Mouse (Mus musculus) liver, embryonic 11.5 days (tissue): Measurements from ENCODE around the gene Rpl41. TPM values are rescaled to one million over a fixed set of nuclear protein-coding genes. Genes with fewer than 3 reads are reported as not detected.
"Not testable (repeated sequence)": the region's sequence is repeated elsewhere in the genome, so short reads cannot be mapped to it uniquely, and the experiment has no call there.

ENCODE experiments used
- ATAC-seq: fragments of 200-750 bp; cut with Nextera tagmentation; replicated peaks from 2 replicates; pipeline ENCODE4 v1.8.0; 2017; ENCODE audit warnings: moderate number of reproducible peaks, mild to moderate bottlenecking, moderate TSS enrichment, moderate library complexity; ENCODE audit not compliant: low FRiP score
- DNase-seq: peaks from one replicate; pipeline ENCODE4 v3.0.0-alpha.2; 2017; ENCODE audit warnings: low spot score
- H3K27ac ChIP-seq: fragments of 300-500 bp; sonication (generic); 2 replicates; pipeline ENCODE4 v1.5.1; 2014; ENCODE audit warnings: mild to moderate bottlenecking, low read depth, low read length, control low read depth
- H3K27me3 ChIP-seq: fragments of 300-500 bp; sonication (generic); replicated peaks from 2 replicates; pipeline ENCODE4 v1.6.1; 2014; ENCODE audit warnings: low read length, mixed read lengths; ENCODE audit not compliant: control insufficient read depth, insufficient read depth
- H3K36me3 ChIP-seq: fragments of 300-500 bp; sonication (generic); 2 replicates; pipeline ENCODE4 v1.6.1; 2014; ENCODE audit warnings: mild to moderate bottlenecking, low read length, moderate library complexity, mixed read lengths; ENCODE audit not compliant: control insufficient read depth, insufficient read depth
- H3K4me1 ChIP-seq: fragments of 300-500 bp; sonication (generic); replicated peaks from 2 replicates; pipeline ENCODE4 v1.6.1; 2014; ENCODE audit warnings: low read length, mixed read lengths; ENCODE audit not compliant: control insufficient read depth, insufficient read depth
- H3K4me2 ChIP-seq: fragments of 300-500 bp; sonication (generic); 2 replicates; pipeline ENCODE4 v1.6.1; 2014; ENCODE audit warnings: mild to moderate bottlenecking, control low read depth, moderate library complexity
- H3K4me3 ChIP-seq: fragments of 300-500 bp; sonication (generic); 2 replicates; pipeline ENCODE4 v1.5.1; 2014; ENCODE audit warnings: low read depth, low read length, control low read depth
- H3K9ac ChIP-seq: fragments of 300-500 bp; sonication (generic); 2 replicates; pipeline ENCODE4 v1.6.1; 2014; ENCODE audit warnings: low read depth, low read length, control low read depth
- H3K9me3 ChIP-seq: fragments of 300-500 bp; sonication (generic); 2 replicates; pipeline ENCODE4 v1.6.1; 2016; ENCODE audit warnings: low read length, inconsistent platforms, mixed read lengths; ENCODE audit not compliant: control insufficient read depth
- WGBS: fragments of 180-500 bp; shearing (Covaris S2); extraction: QIAGEN DNeasy Blood & Tissue Kit; methylation state at CpG from one replicate; pipeline ENCODE4 v1.1.7; 2014; 5-methylcytosine and 5-hydroxymethylcytosine counted together
- polyA plus RNA-seq: library from polyadenylated mRNA; unstranded; fragments of >200 nt; fragmentation: Nextera tagmentation; extraction: Ambion mirVana; gene quantifications from 2 replicates; pipeline ENCODE4 v1.2.1, GENCODE M21; 2014

Rpl41 gene
- polyA plus RNA-seq, 1 experiment from 2014 or later = 3,859 TPM

DNA sequence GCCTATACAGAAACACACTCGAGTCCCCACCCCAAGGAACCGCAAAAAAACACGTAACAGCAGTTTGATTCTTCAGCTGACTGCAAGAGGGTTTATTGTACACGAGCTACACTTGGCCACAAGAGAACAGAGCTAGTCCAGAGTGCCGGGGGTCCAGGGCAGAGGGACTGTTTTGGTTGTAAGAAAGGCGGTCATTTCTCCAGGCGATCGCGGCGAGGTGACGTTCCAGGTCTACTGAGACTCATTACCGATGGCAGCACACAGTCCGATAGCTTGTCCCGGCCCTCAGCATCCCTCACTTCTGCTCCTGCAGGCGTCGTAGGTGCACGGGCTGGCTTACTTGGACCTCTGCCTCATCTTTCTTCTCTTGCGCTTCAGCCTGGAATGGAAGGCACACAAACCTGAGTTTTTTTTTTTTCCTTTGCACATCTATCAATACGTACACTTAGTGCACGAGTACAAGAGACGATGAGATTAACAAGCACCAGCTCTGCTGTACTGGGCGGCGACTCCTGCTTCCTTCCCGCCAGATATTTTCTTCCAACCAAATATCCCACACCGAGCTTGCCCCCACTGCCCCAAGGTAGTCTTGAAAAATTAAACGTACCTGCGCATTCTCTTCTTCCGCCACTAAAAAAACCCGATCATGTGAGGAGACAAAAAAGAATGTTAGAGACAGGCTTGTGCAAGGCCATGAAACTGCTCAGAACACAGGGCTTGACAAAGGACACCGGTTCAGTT lies 884 bp downstream of the Rpl41 start:
- H3K27me3 ChIP-seq, H3K9me3 ChIP-seq, H3K4me1 ChIP-seq, DNase-seq, ATAC-seq: not testable (repeated sequence)
- Histone ChIP-seq H3K4me2 (peak overlapping the region; percentile 78), H3K9ac (peak overlapping the region; percentile 83), H3K4me3 (peak overlapping the region; percentile 68), H3K36me3 (peaks cover 16% of the 10 kb centered on the region), H3K27ac (peak overlapping the region; percentile 83)
- WGBS = under 1% methylated on average over 28 of the region's 30 CpGs

DNA sequence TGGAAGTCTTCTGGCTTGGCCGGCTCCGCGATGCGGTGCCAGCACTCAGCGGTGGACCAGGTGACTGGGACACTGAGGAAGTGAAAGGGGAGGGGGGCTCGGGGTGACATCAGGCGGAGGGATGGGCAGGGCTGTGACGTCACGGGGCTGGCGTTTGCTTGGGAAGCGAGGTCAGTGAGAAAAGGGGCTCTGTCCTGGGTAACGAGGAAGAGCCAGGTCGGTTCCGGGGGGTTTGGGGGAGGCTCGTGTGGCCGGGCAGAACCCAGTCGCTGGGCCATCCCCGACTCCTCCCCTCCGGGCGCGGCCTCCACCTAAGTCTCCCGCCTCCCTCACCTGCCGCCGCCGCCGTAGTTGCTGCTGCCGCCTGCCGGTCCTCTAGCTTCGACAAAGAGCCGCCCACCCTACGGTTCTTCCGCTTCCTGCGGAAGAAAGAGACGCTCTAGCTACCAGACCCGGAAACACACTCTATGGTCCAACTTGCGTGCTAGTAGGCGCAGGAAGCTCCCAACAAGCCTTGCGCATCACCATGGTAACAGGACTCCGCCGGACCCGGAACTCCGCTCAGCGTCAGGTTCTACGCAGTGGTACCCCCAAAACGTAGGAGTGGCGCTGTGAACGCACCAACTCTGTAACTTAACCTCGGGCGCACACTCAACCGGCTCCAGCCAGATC lies 1.6 kb downstream of the Rpl41 start, which contains the start of gene Zc3h10:
Gene Zc3h10, minus strand, starts transcription at position 414 of the 672 bp plus-strand sequence.
- Histone ChIP-seq H3K27ac (peak within 1 kb of the TSS; percentile 83), H3K9me3 (no peaks in the 10 kb centered on the region), H3K9ac (peak within 1 kb of the TSS; percentile 83), H3K4me2 (peak within 1 kb of the TSS; percentile 78), H3K4me1 (peaks cover 7% of the 10 kb centered on the region; the same call in 1 of the 2 replicates), H3K4me3 (peak within 1 kb of the TSS; percentile 68), H3K27me3 (no peaks in the 10 kb centered on the region), H3K36me3 (peaks cover 22% of the 10 kb centered on the region)
- under 1% methylated on average over 50 of the region's 50 CpGs for WGBS
- ATAC-seq (peak; percentile 85), DNase-seq (peak; percentile 92)

DNA sequence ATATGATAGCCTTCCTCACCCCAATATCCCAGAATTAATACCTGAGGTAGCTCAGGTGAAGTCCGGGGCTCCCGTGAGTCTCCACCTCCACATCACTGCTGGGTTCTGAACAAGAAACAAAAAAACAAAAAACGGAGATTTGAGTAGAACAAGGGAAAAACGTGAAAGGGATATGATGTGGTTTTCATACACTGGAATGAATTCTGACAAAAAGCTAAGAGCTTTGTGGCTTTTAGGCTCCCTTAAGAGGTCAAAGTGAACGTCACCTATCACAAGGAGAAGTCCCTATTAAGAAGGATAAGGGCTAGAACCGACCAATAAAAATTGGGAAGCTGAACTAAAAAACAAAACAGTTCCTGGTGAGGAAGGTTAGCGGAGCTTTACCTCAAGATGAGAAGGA lies 2.3 kb downstream of the Rpl41 start:
- H3K9me3 ChIP-seq = no peaks in the 10 kb centered on the region
- peak overlapping the region; percentile 77 for H3K9ac ChIP-seq
- H3K4me1 ChIP-seq = peaks cover 7% of the 10 kb centered on the region; the same call in 1 of the 2 replicates
- WGBS = 14% methylated on average over 7 of the region's 7 CpGs
- DNase-seq (no peak), ATAC-seq (no peak)
- H3K27me3 ChIP-seq = no peaks in the 10 kb centered on the region
- H3K4me3 ChIP-seq = peak overlapping the region; percentile 68
- H3K36me3 ChIP-seq = peaks cover 26% of the 10 kb centered on the region
- H3K27ac ChIP-seq = peak overlapping the region; percentile 83
- peak overlapping the region; percentile 78 for H3K4me2 ChIP-seq

DNA sequence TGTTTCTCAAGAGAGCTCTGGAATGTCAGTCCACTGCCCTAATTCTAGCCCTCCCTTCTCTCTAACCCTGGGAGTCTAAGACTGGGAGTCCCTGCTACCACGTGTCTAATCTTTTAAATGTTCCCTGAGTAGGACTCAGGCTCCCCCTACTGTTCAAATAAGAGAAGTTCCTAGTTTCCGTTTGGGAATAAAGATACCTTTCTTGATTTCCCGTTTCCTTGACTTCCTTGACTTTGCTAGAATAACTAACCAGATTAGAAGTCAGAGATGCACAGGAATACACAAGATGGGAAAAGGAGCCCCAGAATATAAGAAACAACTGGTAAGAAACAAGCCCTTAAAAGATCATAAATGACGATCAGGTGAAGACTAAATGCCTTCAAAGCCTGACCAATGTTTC lies 2.7 kb downstream of the Rpl41 start:
- ATAC-seq (no peak), DNase-seq (no peak)
- H3K9ac ChIP-seq = peak overlapping the region; percentile 77

DNA sequence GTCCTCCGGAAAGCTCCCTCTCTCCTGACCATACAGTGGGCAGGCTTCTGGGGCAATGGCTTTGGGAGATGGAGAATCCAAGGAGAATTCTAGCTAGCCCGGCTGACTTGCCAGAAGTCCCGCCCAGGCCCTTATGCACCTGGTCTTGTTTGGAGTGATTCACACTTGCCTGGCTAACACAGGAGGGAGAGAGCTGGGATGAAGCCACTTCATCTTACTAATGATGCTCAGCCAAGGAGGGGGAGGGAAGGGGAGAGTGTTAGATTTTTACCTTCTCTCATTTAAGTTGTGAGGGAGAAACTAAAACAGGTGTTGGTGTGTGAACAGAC lies 3.6 kb downstream of the Rpl41 start:
- H3K27ac ChIP-seq = no peak overlapping the region
- WGBS = 87% methylated on average over 3 of the region's 3 CpGs
- H3K36me3 ChIP-seq = peaks cover 26% of the 10 kb centered on the region
- DNase-seq (no peak), ATAC-seq (no peak)
- H3K4me1 ChIP-seq = peaks cover 7% of the 10 kb centered on the region; the same call in 1 of the 2 replicates
- H3K4me2 ChIP-seq = no peak overlapping the region
- no peaks in the 10 kb centered on the region for H3K9me3 ChIP-seq
- H3K4me3 ChIP-seq = no peak overlapping the region
- no peak overlapping the region for H3K9ac ChIP-seq
- no peaks in the 10 kb centered on the region for H3K27me3 ChIP-seq

More for the DNA sequence above, 2.7 kb downstream of the Rpl41 start:
- H3K4me2 ChIP-seq = peak overlapping the region; percentile 78
- peaks cover 26% of the 10 kb centered on the region for H3K36me3 ChIP-seq
- 10% methylated on average over 4 of the region's 4 CpGs for WGBS
- H3K4me1 ChIP-seq = peaks cover 7% of the 10 kb centered on the region; the same call in 1 of the 2 replicates
- H3K27me3 ChIP-seq = no peaks in the 10 kb centered on the region
- H3K9me3 ChIP-seq = no peaks in the 10 kb centered on the region
- peak overlapping the region; percentile 83; the same call in 1 of the 2 replicates for H3K27ac ChIP-seq
- peak overlapping the region; percentile 68 for H3K4me3 ChIP-seq

DNA sequence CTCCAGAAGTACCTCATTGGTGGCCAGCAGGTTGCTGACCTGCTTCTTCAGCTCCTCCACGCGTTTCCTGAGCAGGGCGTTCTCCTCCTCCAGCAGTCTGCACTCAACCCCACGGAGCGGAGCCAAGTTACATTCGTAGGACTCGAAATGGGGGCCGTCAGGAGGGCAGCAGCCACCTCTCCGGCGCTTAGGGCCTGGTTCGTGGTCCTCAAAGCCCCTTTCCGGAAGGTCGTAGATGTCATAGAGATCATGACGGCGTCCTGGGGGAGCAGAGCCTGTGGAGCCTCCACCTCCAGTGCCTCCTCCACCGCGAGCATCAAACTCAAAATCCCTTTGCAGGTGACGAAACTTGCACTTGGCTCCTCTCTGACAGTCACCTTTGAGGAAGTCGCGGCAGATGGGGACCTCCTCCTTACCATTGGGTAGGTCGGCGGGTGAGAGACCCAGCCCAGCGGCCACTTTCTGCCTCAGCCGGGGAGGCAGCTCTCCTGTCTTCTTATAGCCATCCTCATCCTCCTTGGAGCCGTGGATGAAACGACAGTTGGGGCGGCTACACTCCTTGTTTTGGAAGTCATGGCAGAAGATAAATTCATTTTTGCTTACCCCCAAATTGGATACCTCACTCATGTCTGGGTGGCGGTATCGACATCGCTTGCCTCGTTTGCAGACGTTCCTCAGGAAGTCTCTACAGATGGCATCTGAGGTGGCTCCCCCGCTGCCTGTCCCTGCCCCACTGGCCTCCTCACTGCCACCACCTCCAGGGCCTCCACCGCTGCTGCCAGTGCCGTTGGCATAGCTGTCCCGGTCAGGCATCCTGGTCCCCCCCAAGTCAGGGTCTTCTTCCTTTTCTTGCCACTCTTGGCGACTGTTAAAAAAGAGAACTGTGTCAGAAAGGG lies 4.2 kb downstream of the Rpl41 start:
- no peaks in the 10 kb centered on the region for H3K27me3 ChIP-seq
- 93% methylated on average over 37 of the region's 37 CpGs for WGBS
- no peak overlapping the region for H3K27ac ChIP-seq
- H3K4me1 ChIP-seq = peaks cover 7% of the 10 kb centered on the region; the same call in 1 of the 2 replicates
- ATAC-seq (no peak), DNase-seq (no peak)
- H3K36me3 ChIP-seq = peaks cover 26% of the 10 kb centered on the region
- no peaks in the 10 kb centered on the region for H3K9me3 ChIP-seq
- H3K4me2 ChIP-seq = no peak overlapping the region
- 0 out of 2 replicates have a peak overlapping the region, but pooled peaks have one; percentile 3 for H3K9ac ChIP-seq
- H3K4me3 ChIP-seq = peak overlapping the region; percentile 8; the same call in 1 of the 2 replicates

DNA sequence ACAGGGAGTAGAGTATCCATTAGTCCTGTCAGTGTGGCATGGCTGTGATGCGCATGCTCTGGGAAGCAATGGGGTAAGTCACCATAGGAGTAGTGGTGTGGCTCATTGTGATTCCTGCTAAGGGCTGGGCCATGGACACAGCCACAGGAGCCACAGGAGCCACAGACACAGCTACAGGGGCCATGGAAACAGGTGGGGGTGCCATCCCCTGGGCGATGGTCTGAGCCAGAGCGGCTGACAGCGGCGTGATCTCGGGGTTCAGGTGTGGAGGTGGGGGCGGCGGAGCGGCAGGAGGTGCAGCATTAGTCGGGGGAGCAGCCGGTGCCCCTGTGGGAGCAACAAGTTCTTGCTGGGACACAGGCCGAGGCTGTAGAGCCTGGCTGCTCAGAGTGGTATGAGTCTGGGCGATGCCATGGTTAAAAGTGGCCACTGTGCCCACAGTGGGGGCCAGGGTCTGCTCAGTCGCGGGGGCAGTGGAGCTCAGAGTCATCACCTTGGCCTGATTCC lies 4.9 kb downstream of the Rpl41 start:
- 0 out of 2 replicates have a peak, but pooled peaks cover 4% of the 10 kb centered on the region for H3K4me1 ChIP-seq
- peaks cover 26% of the 10 kb centered on the region for H3K36me3 ChIP-seq
- WGBS = 96% methylated on average over 15 of the region's 15 CpGs
- H3K4me3 ChIP-seq = 0 out of 2 replicates have a peak overlapping the region, but pooled peaks have one; percentile 8
- H3K4me2 ChIP-seq = no peak overlapping the region
- ATAC-seq (no peak), DNase-seq (no peak)
- H3K27ac ChIP-seq = no peak overlapping the region
- H3K27me3 ChIP-seq = no peaks in the 10 kb centered on the region
- no peaks in the 10 kb centered on the region for H3K9me3 ChIP-seq
- 0 out of 2 replicates have a peak overlapping the region, but pooled peaks have one; percentile 3 for H3K9ac ChIP-seq

DNA sequence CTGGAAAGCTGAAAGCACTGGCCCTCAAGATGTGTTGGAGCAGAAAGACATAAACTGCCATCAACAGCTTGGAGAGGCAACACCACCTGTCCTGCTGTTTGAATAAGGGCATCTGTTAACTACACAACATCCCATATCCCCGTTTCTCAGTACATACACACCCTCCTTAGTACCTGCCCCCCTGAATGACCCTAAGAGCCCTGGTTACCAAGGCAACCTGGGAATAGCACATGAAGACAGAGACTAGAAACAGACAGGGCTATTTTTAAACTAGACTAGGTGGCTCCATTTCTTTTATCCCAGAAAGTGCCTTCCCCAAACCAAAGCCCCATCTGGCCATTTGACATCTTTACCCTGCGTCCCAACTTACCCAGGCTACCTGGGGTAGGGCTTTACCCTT lies 6.0 kb downstream of the Rpl41 start:
- Histone ChIP-seq H3K27ac (no peak overlapping the region), H3K27me3 (no peaks in the 10 kb centered on the region), H3K9me3 (no peaks in the 10 kb centered on the region), H3K4me3 (no peak overlapping the region), H3K36me3 (peaks cover 26% of the 10 kb centered on the region), H3K9ac (no peak overlapping the region), H3K4me1 (0 out of 2 replicates have a peak, but pooled peaks cover 4% of the 10 kb centered on the region), H3K4me2 (no peak overlapping the region)
- ATAC-seq = no peak
- whole genome bisulfite sequencing = 83% methylated on average over 2 of the region's 2 CpGs
- DNase-seq = no peak
